Mouse (Mus musculus) intestine, postnatal 0 days (tissue): ENCODE measurements around the gene Gas8. TPM values are rescaled to one million over a fixed set of nuclear protein-coding genes. Genes with fewer than 3 reads are reported as not detected.
"Not testable (repeated sequence)": the region's sequence is repeated elsewhere in the genome, so short reads cannot be mapped to it uniquely, and the experiment has no call there.

ENCODE experiments used
- ATAC-seq: fragments of 200-750 bp; cut with Nextera tagmentation; 2 replicates; pipeline ENCODE4 v1.8.0; 2017; ENCODE audit warnings: mild to moderate bottlenecking, moderate TSS enrichment, moderate library complexity
- H3K27ac ChIP-seq: fragments of 300-500 bp; sonication (generic); 2 replicates; pipeline ENCODE4 v1.5.1; 2014; ENCODE audit warnings: mild to moderate bottlenecking, low read depth, low read length, moderate library complexity
- H3K27me3 ChIP-seq: fragments of 300-500 bp; sonication (generic); replicated peaks from 2 replicates; pipeline ENCODE4 v1.6.1; 2014; ENCODE audit warnings: low read length, mixed read lengths; ENCODE audit not compliant: control insufficient read depth, insufficient read depth
- H3K36me3 ChIP-seq: fragments of 300-500 bp; sonication (generic); 2 replicates; pipeline ENCODE4 v1.6.1; 2014; ENCODE audit warnings: mild to moderate bottlenecking, moderate library complexity; ENCODE audit not compliant: control insufficient read depth, insufficient read depth
- H3K4me1 ChIP-seq: fragments of 300-500 bp; sonication (generic); replicated peaks from 2 replicates; pipeline ENCODE4 v1.6.1; 2014; ENCODE audit warnings: antibody characterized with exemption, low read length, mixed read lengths; ENCODE audit not compliant: control insufficient read depth, insufficient read depth
- H3K4me2 ChIP-seq: fragments of 300-500 bp; sonication (generic); replicated peaks from 2 replicates; pipeline ENCODE4 v1.6.1; 2014; ENCODE audit warnings: low read depth, mild to moderate bottlenecking, moderate library complexity
- H3K4me3 ChIP-seq: fragments of 300-500 bp; sonication (generic); 2 replicates; pipeline ENCODE4 v1.5.1; 2014; ENCODE audit warnings: low read depth, low read length
- H3K9ac ChIP-seq: fragments of 300-500 bp; sonication (generic); 2 replicates; pipeline ENCODE4 v1.6.1; 2014; ENCODE audit warnings: mild to moderate bottlenecking, low read depth, low read length
- H3K9me3 ChIP-seq: fragments of 300-500 bp; sonication (generic); 2 replicates; pipeline ENCODE4 v1.6.1; 2016; ENCODE audit warnings: mixed run types; ENCODE audit not compliant: control insufficient read depth
- CTCF ChIP-seq: sonication (generic); IDR thresholded peaks from 2 replicates; pipeline ENCODE4 v1.5.1; 2016; ENCODE audit warnings: low read depth, mild to moderate bottlenecking, control low read depth, antibody characterized with exemption, moderate library complexity
- WGBS: fragments of 180-500 bp; shearing (Covaris S2); extraction: QIAGEN DNeasy Blood & Tissue Kit; methylation state at CpG from one replicate; pipeline ENCODE4 v1.1.7; 2014; 5-methylcytosine and 5-hydroxymethylcytosine counted together
- polyA plus RNA-seq: library from polyadenylated mRNA; unstranded; fragments of >200 nt; fragmentation: Nextera tagmentation; extraction: Ambion mirVana; gene quantifications from 2 replicates; pipeline ENCODE4 v1.2.1, GENCODE M21; 2015

The Gas8 gene
- polyA plus RNA-seq, 1 experiment from 2014 or later: 6.8 TPM

GRCm38 (mm10) chr8:123510819-123511218 is 7.8 kb upstream of the Gas8 start:
- no peak overlapping the region for H3K9ac ChIP-seq
- 82% methylated on average over 5 of the region's 5 CpGs for WGBS
- no peak overlapping the region for H3K4me3 ChIP-seq
- no peaks in the 10 kb centered on the region for H3K4me1 ChIP-seq
- ATAC-seq: no peak
- H3K27me3 ChIP-seq: peaks cover 34% of the 10 kb centered on the region
- H3K27ac ChIP-seq: no peak overlapping the region
- H3K36me3 ChIP-seq: peaks cover 16% of the 10 kb centered on the region
- no peaks in the 10 kb centered on the region for H3K9me3 ChIP-seq
- no peak for TF ChIP-seq CTCF
- H3K4me2 ChIP-seq: no peak overlapping the region

GRCm38 (mm10) chr8:123514136-123514535 is 4.5 kb upstream of the Gas8 start:
- peak overlapping the region; percentile 95; the same call in 1 of the 2 replicates for H3K4me2 ChIP-seq
- peak overlapping the region; percentile 49; the same call in 1 of the 2 replicates for H3K4me3 ChIP-seq
- H3K36me3 ChIP-seq: no peaks in the 10 kb centered on the region; the same call in 1 of the 2 replicates
- TF ChIP-seq CTCF: no peak
- H3K4me1 ChIP-seq: peaks cover 2% of the 10 kb centered on the region
- H3K9ac ChIP-seq: no peak overlapping the region
- no peak overlapping the region for H3K27ac ChIP-seq
- H3K9me3 ChIP-seq: no peaks in the 10 kb centered on the region
- WGBS: 4% methylated on average over 9 of the region's 9 CpGs
- peaks cover 45% of the 10 kb centered on the region for H3K27me3 ChIP-seq
- no peak for ATAC-seq

GRCm38 (mm10) chr8:123514781-123515539 is 3.7 kb upstream of the Gas8 start, which contains the start of gene Dbndd1:
Dbndd1 (minus strand) TSS chr8:123515463.
- Histone ChIP-seq H3K4me3 (peak within 1 kb of the TSS; percentile 49), H3K9ac (peak within 1 kb of the TSS; percentile 31), H3K9me3 (no peaks in the 10 kb centered on the region), H3K27ac (no peak within 1 kb of the TSS), H3K4me2 (peak within 1 kb of the TSS; percentile 95), H3K4me1 (peaks cover 7% of the 10 kb centered on the region), H3K36me3 (no peaks in the 10 kb centered on the region; the same call in 1 of the 2 replicates), H3K27me3 (peaks cover 45% of the 10 kb centered on the region)
- WGBS: 1% methylated on average over 54 of the region's 63 CpGs
- ATAC-seq: no peak
- peak; percentile 33 for TF ChIP-seq CTCF

GRCm38 (mm10) chr8:123515540-123515897 is 3.1 kb upstream of the Gas8 start:
- peaks cover 7% of the 10 kb centered on the region for H3K4me1 ChIP-seq
- peaks cover 45% of the 10 kb centered on the region for H3K27me3 ChIP-seq
- no peaks in the 10 kb centered on the region for H3K36me3 ChIP-seq
- TF ChIP-seq CTCF: no peak
- no peak overlapping the region for H3K9ac ChIP-seq
- H3K4me3 ChIP-seq: peak overlapping the region; percentile 49
- no peak overlapping the region for H3K27ac ChIP-seq
- H3K9me3 ChIP-seq: no peaks in the 10 kb centered on the region
- 2% methylated on average over 11 of the region's 11 CpGs for WGBS
- ATAC-seq: no peak
- H3K4me2 ChIP-seq: peak overlapping the region; percentile 95

- Histone ChIP-seq H3K4me1 (peaks cover 7% of the 10 kb centered on the region), H3K27me3 (peaks cover 45% of the 10 kb centered on the region), H3K27ac (no peak overlapping the region), H3K9ac (no peak overlapping the region), H3K36me3 (peaks cover 2% of the 10 kb centered on the region; the same call in 1 of the 2 replicates), H3K4me2 (no peak overlapping the region), H3K9me3 (no peaks in the 10 kb centered on the region), H3K4me3 (no peak overlapping the region)
- 41% methylated on average over 2 of the region's 2 CpGs for WGBS
- TF ChIP-seq CTCF: no peak
- ATAC-seq: no peak
Observed at GRCm38 (mm10) chr8:123516596-123516995, 2.0 kb upstream of the Gas8 start.

GRCm38 (mm10) chr8:123518172-123518571 is 462 bp upstream of the Gas8 start:
- ATAC-seq: no peak
- 32% methylated on average over 10 of the region's 10 CpGs for WGBS

GRCm38 (mm10) chr8:123520048-123520447 is 1.4 kb downstream of the Gas8 start:
- Histone ChIP-seq H3K27me3 (peaks cover 17% of the 10 kb centered on the region), H3K36me3 (peaks cover 25% of the 10 kb centered on the region)
- H3K9me3 ChIP-seq, ATAC-seq, H3K27ac ChIP-seq, H3K9ac ChIP-seq, H3K4me2 ChIP-seq, H3K4me1 ChIP-seq, H3K4me3 ChIP-seq: not testable (repeated sequence)
- WGBS: 93% methylated on average over 1 of the region's 1 CpGs

More at GRCm38 (mm10) chr8:123518172-123518571, 462 bp upstream of the Gas8 start:
- Histone ChIP-seq H3K9ac (no peak overlapping the region), H3K4me2 (peak overlapping the region; percentile 84), H3K36me3 (peaks cover 11% of the 10 kb centered on the region), H3K4me1 (peaks cover 7% of the 10 kb centered on the region), H3K9me3 (no peaks in the 10 kb centered on the region), H3K27ac (no peak overlapping the region), H3K4me3 (peak overlapping the region; percentile 56; the same call in 1 of the 2 replicates), H3K27me3 (peaks cover 36% of the 10 kb centered on the region)
- TF ChIP-seq CTCF: no peak
